In the genomic region with DNA sequence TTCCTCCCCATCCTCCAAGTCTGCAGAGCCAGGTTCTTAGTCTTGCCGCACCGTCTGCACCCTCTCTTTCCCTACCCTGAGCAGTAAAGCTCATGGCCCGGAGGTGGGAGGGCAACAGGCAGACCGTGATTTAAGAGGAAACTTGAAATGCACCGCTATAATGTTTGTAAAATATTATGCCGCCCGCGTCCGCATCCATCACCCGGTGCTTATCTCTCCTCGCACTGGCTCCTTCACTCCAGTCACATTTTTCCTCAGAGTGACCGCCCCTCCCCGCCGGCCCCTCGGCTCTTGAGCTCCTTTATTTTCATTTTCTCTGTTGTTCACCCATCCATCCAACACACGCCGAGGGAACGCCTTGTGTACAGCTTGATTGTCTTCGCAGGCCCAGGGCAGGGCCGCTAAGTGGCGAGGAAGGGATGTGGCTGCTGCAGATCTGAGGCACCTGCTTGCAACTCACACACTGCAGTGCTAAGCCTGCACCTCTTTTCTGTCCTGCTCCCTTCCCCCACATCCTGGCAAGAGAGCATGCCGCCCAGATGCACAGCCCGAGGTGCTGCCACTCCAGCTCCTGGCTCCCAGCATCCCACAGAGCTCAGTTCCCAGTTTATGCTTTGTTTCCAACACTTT, we compare ENCODE assay signal across 8 mouse cellular contexts.
A peak's percentile ranks its signal among the peaks of the same experiment; 100 is the strongest.
DNase-seq lines count a peak whose midpoint lies in the region; ATAC-seq and TF ChIP-seq lines count a peak whose summit lies in the region.

No protein-coding gene starts in this region.

- no peak overlapping the region for H3K9ac ChIP-seq in heart, embryonic 16.5 days (ENCODE audit: low read length)
- no peak overlapping the region for H3K9ac ChIP-seq in ES-Bruce4 (ENCODE audit: low read depth, poor library complexity, severe bottlenecking)
- H3K9ac ChIP-seq in hindbrain, embryonic 11.5 days (ENCODE audit: low read depth, low read length): peak overlapping the region; percentile 21; the same call in 1 of the 2 replicates
- H3K9ac ChIP-seq in neural tube, embryonic 13.5 days: peak overlapping the region; percentile 39; the same call in 1 of the 2 replicates

- ATAC-seq in heart, embryonic 16.5 days (replicated peaks; ENCODE audit: extremely low read depth, insufficient read depth, low FRiP score): no peak
- no peak for ATAC-seq in hindbrain, embryonic 11.5 days (ENCODE audit: low FRiP score)
- peak; percentile 34; the same call in 1 of the 2 replicates for ATAC-seq in neural tube, embryonic 13.5 days (ENCODE audit: low read depth)

- no peak for TF ChIP-seq CTCF in ES-Bruce4 (IDR thresholded peaks at IDR 0.05; ENCODE audit: low read depth, low read length)

- peaks cover 4% of the 10 kb centered on the region; the same call in 1 of the 2 replicates for H3K4me1 ChIP-seq in heart, embryonic 16.5 days (ENCODE audit: control insufficient read depth, insufficient read depth, low read length)
- H3K4me1 ChIP-seq in ES-Bruce4 (ENCODE audit: control insufficient read depth, insufficient read depth, low read length): no peaks in the 10 kb centered on the region
- H3K4me1 ChIP-seq in hindbrain, embryonic 11.5 days (replicated peaks; ENCODE audit: control insufficient read depth, insufficient read depth, low read length): no peaks in the 10 kb centered on the region
- H3K4me1 ChIP-seq in neural tube, embryonic 13.5 days (replicated peaks): peaks cover 14% of the 10 kb centered on the region

- H3K9me3 ChIP-seq in heart, embryonic 16.5 days (replicated peaks; ENCODE audit: control insufficient read depth, low read length): no peaks in the 10 kb centered on the region
- no peaks in the 10 kb centered on the region for H3K9me3 ChIP-seq in ES-Bruce4 (replicated peaks; ENCODE audit: control insufficient read depth, insufficient read depth, low read length, poor library complexity, severe bottlenecking)
- no peaks in the 10 kb centered on the region for H3K9me3 ChIP-seq in hindbrain, embryonic 11.5 days (ENCODE audit: control insufficient read depth, low read length)
- H3K9me3 ChIP-seq in neural tube, embryonic 13.5 days: no peaks in the 10 kb centered on the region

- H3K36me3 ChIP-seq in heart, embryonic 16.5 days (ENCODE audit: control insufficient read depth, insufficient read depth): no peaks in the 10 kb centered on the region
- H3K36me3 ChIP-seq in ES-Bruce4 (ENCODE audit: control insufficient read depth, insufficient read depth, low read length, poor library complexity, severe bottlenecking): no peaks in the 10 kb centered on the region
- H3K36me3 ChIP-seq in hindbrain, embryonic 11.5 days (ENCODE audit: control insufficient read depth, insufficient read depth, low read length): no peaks in the 10 kb centered on the region
- H3K36me3 ChIP-seq in neural tube, embryonic 13.5 days: no peaks in the 10 kb centered on the region

- H3K4me2 ChIP-seq in heart, embryonic 16.5 days (ENCODE audit: low read depth, low read length): peak overlapping the region; percentile 50
- peak overlapping the region; percentile 26 for H3K4me2 ChIP-seq in hindbrain, embryonic 11.5 days (replicated peaks; ENCODE audit: low read depth, low read length)
- peak overlapping the region; percentile 35 for H3K4me2 ChIP-seq in neural tube, embryonic 13.5 days

- H3K4me3 ChIP-seq in heart, embryonic 16.5 days (ENCODE audit: low read length): peak overlapping the region; percentile 11
- H3K4me3 ChIP-seq in ES-Bruce4 (ENCODE audit: low read depth, low read length): 0 out of 2 replicates have a peak overlapping the region, but pooled peaks have one; percentile 16
- H3K4me3 ChIP-seq in hindbrain, embryonic 11.5 days (ENCODE audit: low read depth, low read length): no peak overlapping the region
- H3K4me3 ChIP-seq in neural tube, embryonic 13.5 days: no peak overlapping the region

- H3K27ac ChIP-seq in heart, embryonic 16.5 days (ENCODE audit: low read length): no peak overlapping the region
- H3K27ac ChIP-seq in ES-Bruce4 (ENCODE audit: insufficient read depth, low read length): no peak overlapping the region
- no peak overlapping the region for H3K27ac ChIP-seq in hindbrain, embryonic 11.5 days (ENCODE audit: low read depth, low read length)
- H3K27ac ChIP-seq in neural tube, embryonic 13.5 days (replicated peaks): peak overlapping the region; percentile 46; the same call in 1 of the 2 replicates

- intact Hi-C loops in heart, postnatal 14 days (cut with DNase I): no loop called here

- TF ChIP-seq POLR2A in ES-Bruce4 (IDR thresholded peaks at IDR 0.05; ENCODE audit: insufficient read depth, low read length): no peak

- H3K27me3 ChIP-seq in heart, embryonic 16.5 days (ENCODE audit: control insufficient read depth, insufficient read depth, low read length): no peaks in the 10 kb centered on the region
- no peaks in the 10 kb centered on the region for H3K27me3 ChIP-seq in ES-Bruce4 (ENCODE audit: control insufficient read depth, insufficient read depth, low read length, poor library complexity, severe bottlenecking)
- H3K27me3 ChIP-seq in hindbrain, embryonic 11.5 days (ENCODE audit: control insufficient read depth, insufficient read depth, low read length): no peaks in the 10 kb centered on the region
- no peaks in the 10 kb centered on the region; the same call in 1 of the 2 replicates for H3K27me3 ChIP-seq in neural tube, embryonic 13.5 days

- no peak for TF ChIP-seq EP300 in ES-Bruce4 (IDR thresholded peaks at IDR 0.05; ENCODE audit: insufficient read depth, low read depth, low read length)

- WGBS in heart, embryonic 16.5 days: 27% methylated on average over 23 of the region's 23 CpGs
- WGBS in hindbrain, embryonic 11.5 days: 47% methylated on average over 23 of the region's 23 CpGs
- 39% methylated on average over 23 of the region's 23 CpGs for WGBS in neural tube, embryonic 13.5 days

- no peak for DNase-seq in heart, postnatal 14 days
- peak; percentile 31 for DNase-seq in hindbrain, embryonic 11.5 days (ENCODE audit: low spot score)
- DNase-seq in Muller cell, postnatal 12 days (ENCODE audit: inconsistent ontology term): no peak
- DNase-seq in cerebellum, adult 9-11 months: no peak
- DNase-seq in urinary bladder, postnatal 10 days (ENCODE audit: low spot score): no peak

Comparison
In these comparisons a context has a peak if more than half of its experiments do, and no peak if none do; other contexts are left out.
1. H3K4me3 ChIP-seq: peak in heart, embryonic 16.5 days (single experiment) and ES-Bruce4 (single experiment); none in hindbrain, embryonic 11.5 days (single experiment) and neural tube, embryonic 13.5 days (single experiment).
2. H3K9ac ChIP-seq: peak in hindbrain, embryonic 11.5 days (single experiment) and neural tube, embryonic 13.5 days (single experiment); none in heart, embryonic 16.5 days (single experiment) and ES-Bruce4 (single experiment).
3. Peak in every context shown above with its lines, with median percentiles within 50 percentile points of each other: H3K4me2 ChIP-seq.